ENCODE assay signal across 8 mouse cellular contexts in the genomic region with DNA sequence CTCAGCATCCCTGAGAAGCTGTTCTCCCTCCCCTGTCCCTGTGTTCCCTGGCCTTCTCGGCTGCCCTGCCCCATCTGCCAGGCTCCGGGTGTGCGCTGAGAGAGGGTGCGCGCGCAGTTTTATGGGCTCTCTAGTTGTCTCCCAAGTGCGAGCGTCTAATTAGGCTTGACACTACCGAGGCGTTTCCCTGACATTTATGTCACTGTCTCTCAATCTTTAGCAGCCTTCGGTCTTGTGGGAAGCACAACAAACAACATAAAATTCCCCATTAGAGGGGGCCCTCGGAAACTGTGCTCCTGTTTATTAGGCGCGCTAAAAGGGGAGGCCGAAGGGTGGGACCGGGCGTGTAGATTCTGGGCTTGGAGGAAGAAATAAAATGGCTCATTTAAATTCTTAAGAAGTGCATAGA.
DNase-seq lines count a peak whose midpoint lies in the region; ATAC-seq lines count a peak whose summit lies in the region.

No protein-coding gene starts in this region.

- ATAC-seq in hindbrain, embryonic 11.5 days (ENCODE audit: low FRiP score): peak; percentile 88
- ATAC-seq in stomach, embryonic 16.5 days (ENCODE audit: insufficient read depth, low FRiP score): peak; percentile 43; the same call in 1 of the 2 replicates

- peaks cover 10% of the 10 kb centered on the region for H3K4me1 ChIP-seq in hindbrain, embryonic 11.5 days (replicated peaks; ENCODE audit: control insufficient read depth, insufficient read depth, low read length)
- peaks cover 12% of the 10 kb centered on the region for H3K4me1 ChIP-seq in stomach, embryonic 16.5 days (ENCODE audit: control insufficient read depth, insufficient read depth, low read length)

- H3K9me3 ChIP-seq in hindbrain, embryonic 11.5 days (ENCODE audit: control insufficient read depth, low read length): no peaks in the 10 kb centered on the region; the same call in 1 of the 2 replicates
- H3K9me3 ChIP-seq in stomach, embryonic 16.5 days (replicated peaks; ENCODE audit: control insufficient read depth, low read length): no peaks in the 10 kb centered on the region

- WGBS in hindbrain, embryonic 11.5 days: under 1% methylated on average over 17 of the region's 17 CpGs
- WGBS in stomach, embryonic 16.5 days: 10% methylated on average over 17 of the region's 17 CpGs

- peak overlapping the region; percentile 1; the same call in 1 of the 2 replicates for H3K9ac ChIP-seq in hindbrain, embryonic 11.5 days (ENCODE audit: low read depth, low read length)
- no peak overlapping the region for H3K9ac ChIP-seq in stomach, embryonic 16.5 days (ENCODE audit: low read length)

- peak overlapping the region; percentile 10; the same call in 1 of the 2 replicates for H3K4me3 ChIP-seq in hindbrain, embryonic 11.5 days (ENCODE audit: low read depth, low read length)
- H3K4me3 ChIP-seq in stomach, embryonic 16.5 days (replicated peaks; ENCODE audit: low read length): peak overlapping the region; percentile 40

- H3K36me3 ChIP-seq in hindbrain, embryonic 11.5 days (ENCODE audit: control insufficient read depth, insufficient read depth, low read length): no peaks in the 10 kb centered on the region
- no peaks in the 10 kb centered on the region for H3K36me3 ChIP-seq in stomach, embryonic 16.5 days (ENCODE audit: control insufficient read depth, insufficient read depth, low read length)

- peak overlapping the region; percentile 40 for H3K4me2 ChIP-seq in hindbrain, embryonic 11.5 days (replicated peaks; ENCODE audit: low read depth, low read length)
- peak overlapping the region; percentile 67 for H3K4me2 ChIP-seq in stomach, embryonic 16.5 days (ENCODE audit: low read depth, low read length)

- DNase-seq in cerebellum, postnatal 14 days: peak; percentile 58 to 71
- DNase-seq in cerebellum, adult 11-12 months: no peak
- DNase-seq in right cerebral cortex, postnatal 4 days: peak; percentile 61
- DNase-seq in right cerebral cortex, adult 2 months (ENCODE audit: low spot score in 2 of 2): no peak
- peak; percentile 86 for DNase-seq in hindbrain, embryonic 11.5 days (ENCODE audit: low spot score)
- peak; percentile 26 for DNase-seq in lung, postnatal 10 days
- DNase-seq in thymus, postnatal 25 days: no peak

- H3K27me3 ChIP-seq in hindbrain, embryonic 11.5 days (ENCODE audit: control insufficient read depth, insufficient read depth, low read length): no peaks in the 10 kb centered on the region
- H3K27me3 ChIP-seq in stomach, embryonic 16.5 days (ENCODE audit: control insufficient read depth, insufficient read depth, low read length): peaks cover 5% of the 10 kb centered on the region

- H3K27ac ChIP-seq in hindbrain, embryonic 11.5 days (ENCODE audit: low read depth, low read length): 0 out of 2 replicates have a peak overlapping the region, but pooled peaks have one; percentile 9
- peak overlapping the region; percentile 41 for H3K27ac ChIP-seq in stomach, embryonic 16.5 days (ENCODE audit: low read length)

Comparison
In these comparisons a context has a peak if more than half of its experiments do, and no peak if none do; other contexts are left out.
1. DNase-seq: peak in cerebellum, postnatal 14 days (2 of 2), right cerebral cortex, postnatal 4 days (single experiment), hindbrain, embryonic 11.5 days (single experiment) and lung, postnatal 10 days (single experiment); none in cerebellum, adult 11-12 months (single experiment), right cerebral cortex, adult 2 months (0 of 2) and thymus, postnatal 25 days (single experiment).